Mouse (Mus musculus) thymus, postnatal 14 days (tissue): ENCODE measurements at regions not wholly inside any gene's neighbourhood (a gene's known extent, or its start where the extent isn't known, plus 50 kb on each side); places are given as distances from the start of the nearest gene placed in this dataset.

Experiments
- DNase-seq: peaks from one replicate; pipeline ENCODE4 v3.0.0; 2021

GRCm38 (mm10) chr9:115703791-115704190 lies 205.5 kb upstream of the Gadl1 start:
- DNase-seq = peak; percentile 85

- peak; percentile 46 for DNase-seq
Measured at GRCm38 (mm10) chr9:115704249-115704648, 205.0 kb upstream of the Gadl1 start.

DNA sequence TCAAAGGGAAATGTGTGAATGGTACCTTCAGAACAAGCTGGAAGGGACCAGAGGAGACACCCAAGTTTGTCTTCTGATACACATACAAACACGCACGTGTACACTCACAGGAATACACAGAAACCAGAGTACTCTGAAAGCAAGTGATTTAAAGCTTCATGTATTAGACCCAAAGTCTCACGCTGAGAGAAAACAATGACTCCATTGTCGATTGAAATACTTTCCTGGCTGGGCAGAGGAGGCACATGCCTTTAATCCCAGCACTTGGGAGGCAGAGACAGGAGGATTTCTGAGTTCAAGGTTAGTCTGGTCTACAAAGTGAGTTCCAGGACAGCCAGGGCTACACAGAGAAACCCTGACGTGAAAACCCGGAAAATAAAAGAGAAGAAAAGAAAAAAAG lies 203.5 kb upstream of the Gadl1 start:
- no peak for DNase-seq

DNA sequence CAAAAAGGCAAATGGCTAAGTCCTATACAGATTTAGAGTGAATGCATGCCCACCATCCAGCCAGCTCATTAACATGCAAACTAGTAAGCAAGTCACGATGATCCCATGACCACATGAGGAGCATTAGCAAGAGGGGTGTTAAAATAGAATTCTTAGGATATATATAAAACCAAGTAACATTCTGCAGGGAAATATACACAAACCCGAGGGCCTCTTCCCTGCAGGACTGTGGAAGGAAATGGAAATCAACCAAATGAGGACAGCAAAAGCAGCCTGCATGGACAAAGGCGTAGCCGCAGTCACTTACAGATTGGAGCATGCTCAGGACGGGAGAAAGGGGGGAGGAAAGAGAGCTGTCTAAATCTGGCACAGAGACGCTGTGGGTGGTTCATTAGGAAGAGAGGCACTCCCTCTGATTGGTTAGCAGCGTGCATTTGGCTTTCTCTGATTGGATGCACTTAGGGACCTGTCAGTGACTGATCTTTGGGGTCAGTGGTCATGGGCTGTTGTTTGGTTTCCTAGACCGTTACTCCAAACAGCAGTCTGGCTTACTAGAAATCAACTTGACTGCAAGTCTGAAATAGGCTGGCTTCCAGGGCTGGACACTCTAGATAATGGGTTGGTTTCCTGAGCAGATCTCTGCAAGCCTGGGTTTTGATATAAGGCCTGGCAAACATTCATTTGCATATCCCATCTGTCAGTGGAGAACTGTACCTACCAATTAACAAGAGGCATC lies 200.9 kb upstream of the Gadl1 start:
- DNase-seq = no peak

DNA sequence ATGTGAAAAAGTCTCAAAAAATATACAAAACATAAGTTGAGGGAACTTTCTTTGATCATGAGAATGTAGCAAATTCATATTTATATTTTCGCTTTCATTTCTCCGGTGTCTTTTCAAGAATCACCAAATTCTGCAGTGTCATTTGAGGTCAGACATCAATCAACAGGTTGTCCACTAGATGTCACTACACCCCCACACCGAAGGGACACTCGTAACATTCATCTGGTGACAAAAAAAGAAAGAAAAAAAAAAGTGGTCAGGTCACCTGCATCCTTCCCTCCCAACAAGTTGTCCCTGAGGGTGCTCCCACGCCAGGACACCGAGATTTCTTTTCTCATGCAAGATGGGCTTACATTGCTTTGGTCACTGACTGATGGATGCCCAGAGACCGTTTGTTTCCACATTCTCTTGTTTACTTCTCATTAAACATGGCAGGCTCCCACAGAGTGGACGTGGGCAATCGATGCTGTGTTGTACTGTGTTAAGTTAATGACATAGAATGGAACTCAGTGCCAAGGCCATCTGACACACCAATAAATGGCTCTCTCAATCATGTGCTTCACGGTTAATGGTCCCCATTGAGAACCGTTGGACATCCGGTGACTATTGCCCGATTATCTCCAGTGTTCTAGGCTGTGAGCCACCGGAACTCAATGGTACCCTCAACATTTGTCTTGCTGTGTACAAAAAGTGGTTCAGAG lies 199.1 kb upstream of the Gadl1 start:
- DNase-seq = peak; percentile 15

- DNase-seq = no peak
Measured at GRCm38 (mm10) chr9:115720306-115720705, 188.9 kb upstream of the Gadl1 start.

DNA sequence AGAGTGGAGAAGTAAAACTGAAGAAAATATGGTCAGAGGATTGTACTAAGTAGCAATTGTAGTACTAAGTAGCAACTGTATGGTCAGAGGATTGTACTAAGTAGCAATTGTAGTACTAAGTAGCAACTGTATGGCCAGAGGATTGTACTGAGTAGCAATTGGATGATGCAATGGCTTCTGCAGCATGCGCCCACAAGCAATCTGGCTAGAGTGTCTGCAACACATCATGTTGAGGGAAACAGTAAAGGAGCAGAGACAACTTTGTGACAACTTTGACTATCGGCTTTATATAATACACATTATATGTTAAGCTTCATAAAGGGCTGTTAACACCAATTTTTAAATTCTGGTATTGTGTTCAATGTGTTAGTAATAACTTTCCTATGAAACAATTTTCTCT lies 188.4 kb upstream of the Gadl1 start:
- no peak for DNase-seq

DNA sequence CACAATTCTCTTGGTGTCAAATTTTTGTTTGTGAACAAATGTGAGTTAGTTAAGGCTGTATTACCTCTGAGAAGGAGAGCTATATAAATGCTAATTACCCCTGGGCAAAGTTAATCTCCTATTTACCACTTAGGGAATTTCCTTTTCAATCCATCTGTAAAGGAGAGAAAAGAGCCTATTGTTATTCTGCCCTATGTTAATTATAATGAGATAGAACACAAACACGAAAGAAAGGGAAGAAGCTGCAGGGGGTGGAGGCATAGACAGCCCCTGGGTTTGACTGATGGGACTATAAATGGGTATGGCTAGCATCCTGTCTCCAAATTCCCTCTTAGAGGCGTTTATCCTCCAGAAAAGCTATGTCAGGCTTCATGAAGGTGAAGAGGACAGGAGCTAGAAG lies 185.2 kb upstream of the Gadl1 start:
- DNase-seq = no peak

GRCm38 (mm10) chr9:115727361-115727760 lies 181.9 kb upstream of the Gadl1 start:
- no peak for DNase-seq

- DNase-seq = peak; percentile 18
Measured at GRCm38 (mm10) chr9:115731557-115731956, 177.7 kb upstream of the Gadl1 start.

- no peak for DNase-seq
Measured at GRCm38 (mm10) chr9:115733104-115733503, 176.2 kb upstream of the Gadl1 start.

DNA sequence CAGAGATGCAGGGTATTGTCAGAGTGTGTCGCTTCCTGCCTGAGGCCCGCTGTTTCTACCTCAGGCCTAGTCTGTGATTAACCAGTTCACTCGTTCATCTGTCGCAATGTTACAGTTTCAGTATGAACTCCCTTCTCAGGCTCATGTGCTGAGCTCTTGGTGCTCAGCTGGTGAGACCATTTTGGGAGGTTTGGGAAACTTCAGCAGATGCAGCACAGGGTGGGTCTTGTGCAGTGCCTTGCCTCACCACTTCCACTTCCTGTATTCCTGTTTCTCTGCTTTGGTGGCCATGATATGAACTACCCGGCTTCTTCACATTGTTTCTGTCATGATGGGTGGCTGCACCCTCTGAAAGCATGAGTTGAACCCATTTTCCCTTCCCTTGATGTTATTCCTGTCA lies 169.3 kb upstream of the Gadl1 start:
- DNase-seq = no peak

DNA sequence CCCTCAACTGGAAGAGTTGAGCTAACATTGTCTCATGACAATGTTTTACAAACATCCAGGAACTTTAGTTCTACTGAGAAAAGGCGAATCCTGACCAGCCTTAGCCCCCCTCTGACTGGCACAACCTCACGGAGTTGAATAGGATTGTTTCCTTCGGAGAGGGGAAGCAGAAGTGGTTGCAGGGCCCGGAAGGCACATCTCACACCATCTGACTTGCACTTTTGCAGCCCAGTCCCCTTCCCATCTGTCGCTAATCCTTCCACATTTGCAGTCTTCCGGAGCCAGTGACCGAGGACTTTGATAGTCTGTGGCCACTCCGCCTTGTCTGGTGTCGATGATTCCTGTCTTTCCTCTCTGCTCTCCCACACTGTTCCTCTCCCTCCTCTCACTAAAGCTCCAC lies 162.8 kb upstream of the Gadl1 start:
- DNase-seq = no peak

- DNase-seq = no peak
Measured at GRCm38 (mm10) chr9:115760496-115760895, 148.8 kb upstream of the Gadl1 start.

GRCm38 (mm10) chr9:115764136-115764535 lies 145.1 kb upstream of the Gadl1 start:
- no peak for DNase-seq

DNA sequence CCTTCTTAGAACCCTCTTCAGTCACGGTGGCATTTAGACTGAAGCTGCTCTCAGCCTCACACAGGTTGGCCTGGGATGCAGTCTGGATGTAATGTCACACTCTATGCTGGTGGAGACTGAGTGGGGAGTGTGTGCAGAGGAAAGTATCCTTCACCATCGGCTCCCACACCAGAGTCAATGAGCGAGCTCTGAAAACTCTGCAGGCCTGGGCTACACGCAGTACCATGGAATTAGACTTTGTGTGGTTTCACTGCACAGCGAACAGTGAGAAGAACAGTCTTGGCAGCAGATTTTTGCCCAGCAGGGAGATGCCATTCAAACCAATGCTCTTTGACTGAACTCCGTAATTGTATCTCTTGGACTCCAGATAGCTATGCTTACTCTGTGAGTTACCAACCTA lies 142.8 kb upstream of the Gadl1 start:
- no peak for DNase-seq

DNA sequence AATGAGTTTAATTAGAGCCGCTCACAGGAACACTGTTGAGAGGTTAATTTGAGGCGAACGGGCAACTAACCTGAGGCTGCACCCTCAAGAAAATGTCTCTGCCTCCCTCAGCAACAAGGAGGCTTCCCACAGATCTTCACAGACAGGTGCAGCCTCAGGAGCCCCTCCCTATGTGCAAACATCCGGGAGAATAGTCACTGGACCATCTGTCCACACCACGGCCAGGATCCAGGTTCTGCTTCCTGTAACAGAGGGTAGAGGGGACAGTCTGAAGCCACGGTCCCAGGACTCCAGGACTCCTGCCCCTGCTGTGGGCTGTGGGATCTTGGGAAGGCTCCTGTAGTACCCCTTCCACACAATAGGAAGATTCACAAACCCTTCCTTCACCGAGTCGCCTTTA lies 134.1 kb upstream of the Gadl1 start:
- no peak for DNase-seq

DNA sequence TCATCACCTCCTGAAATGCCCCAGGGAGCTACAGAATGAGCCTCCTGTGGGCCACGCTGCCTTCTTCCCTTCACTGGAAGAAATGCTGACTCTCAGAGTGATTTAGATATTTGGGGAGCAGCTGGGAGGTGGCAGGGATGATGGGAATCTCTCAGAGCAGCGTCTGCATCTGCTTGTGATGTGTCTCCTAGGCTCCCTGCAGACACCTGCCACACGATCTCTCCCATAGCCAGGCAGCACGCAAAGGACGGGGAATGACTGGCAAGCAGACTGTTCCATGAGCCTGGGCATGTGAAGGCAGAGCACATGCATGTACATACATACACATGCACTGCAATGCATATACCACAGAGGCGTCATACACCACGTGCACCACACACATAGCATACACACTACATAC lies 133.4 kb upstream of the Gadl1 start:
- no peak for DNase-seq

DNA sequence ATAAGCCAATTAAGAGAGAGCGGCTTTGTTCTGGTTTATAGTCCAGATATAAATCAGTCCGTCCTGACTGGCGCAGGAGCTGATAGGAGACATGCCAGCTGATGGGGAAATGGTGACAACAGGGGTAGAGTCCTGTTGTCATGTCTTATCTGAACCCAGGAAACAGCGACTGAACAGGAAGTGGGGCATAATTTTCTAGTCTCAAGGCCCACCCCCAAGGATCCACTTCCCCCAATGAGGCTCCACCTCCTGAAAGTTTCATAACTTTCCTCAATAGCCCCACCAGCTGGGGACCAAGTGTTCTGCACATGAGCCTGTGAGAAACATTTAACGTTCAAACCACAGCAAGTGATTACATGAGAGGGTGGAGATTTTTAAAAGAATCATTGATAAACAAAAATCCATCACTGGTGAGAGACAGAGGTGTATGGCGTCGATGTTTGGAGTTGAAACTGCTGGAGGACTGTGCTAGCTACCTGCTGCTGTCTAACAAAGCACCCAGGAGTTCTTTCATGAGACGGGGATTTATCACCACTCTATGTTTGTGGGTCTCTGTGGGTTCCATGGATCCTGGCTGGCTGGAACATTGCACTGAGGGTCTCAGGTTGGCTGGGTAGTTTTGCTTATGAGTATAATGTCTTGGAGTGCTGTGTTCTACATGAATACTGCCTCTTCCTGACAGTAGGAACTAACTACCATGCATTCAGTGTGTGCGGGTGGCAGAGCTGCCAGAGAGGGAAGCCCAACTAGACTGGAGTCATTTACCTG lies 132.0 kb upstream of the Gadl1 start:
- peak; percentile 23 for DNase-seq

DNA sequence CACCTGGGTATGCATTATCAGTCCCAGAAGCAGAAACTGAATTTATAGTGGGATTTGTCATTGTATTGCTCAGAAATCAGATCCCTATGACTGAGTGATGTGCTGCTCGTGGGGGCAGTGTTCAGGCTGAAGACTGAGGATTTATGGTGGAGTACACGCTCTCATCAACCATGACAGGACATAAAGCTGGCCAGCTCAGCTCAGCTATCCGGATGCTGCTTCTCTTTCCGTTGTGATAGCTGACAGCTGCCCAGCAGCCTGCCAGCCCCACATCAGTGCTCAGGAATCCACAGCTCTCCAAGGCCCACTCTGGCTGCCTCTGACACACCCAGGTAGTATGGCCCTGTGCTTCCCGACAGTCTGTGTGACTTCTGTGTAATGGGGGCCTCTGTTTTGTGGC lies 130.4 kb upstream of the Gadl1 start:
- no peak for DNase-seq

GRCm38 (mm10) chr9:115799330-115799729 lies 109.9 kb upstream of the Gadl1 start:
- no peak for DNase-seq

DNA sequence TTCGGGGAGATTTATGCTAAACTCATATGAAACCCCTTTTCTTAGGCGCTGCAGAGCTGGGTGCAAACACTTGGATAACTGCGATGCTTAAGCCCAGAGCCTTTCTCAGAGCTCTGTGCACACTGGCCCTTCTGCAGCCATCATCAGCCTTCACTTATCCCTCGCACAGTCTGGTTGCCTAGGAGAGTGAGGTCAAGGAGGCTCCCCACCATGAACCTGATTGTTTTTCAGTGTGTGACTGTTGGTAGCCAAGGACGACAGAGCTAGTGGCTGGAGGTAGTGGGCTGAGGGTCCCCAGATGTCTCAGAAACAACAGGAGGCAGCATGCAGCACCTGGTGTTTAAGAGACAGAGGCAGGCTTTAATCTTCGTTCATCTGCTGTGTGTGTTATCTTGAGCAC lies 108.6 kb upstream of the Gadl1 start:
- DNase-seq = no peak

GRCm38 (mm10) chr9:115803071-115803470 lies 106.2 kb upstream of the Gadl1 start:
- DNase-seq = no peak

DNA sequence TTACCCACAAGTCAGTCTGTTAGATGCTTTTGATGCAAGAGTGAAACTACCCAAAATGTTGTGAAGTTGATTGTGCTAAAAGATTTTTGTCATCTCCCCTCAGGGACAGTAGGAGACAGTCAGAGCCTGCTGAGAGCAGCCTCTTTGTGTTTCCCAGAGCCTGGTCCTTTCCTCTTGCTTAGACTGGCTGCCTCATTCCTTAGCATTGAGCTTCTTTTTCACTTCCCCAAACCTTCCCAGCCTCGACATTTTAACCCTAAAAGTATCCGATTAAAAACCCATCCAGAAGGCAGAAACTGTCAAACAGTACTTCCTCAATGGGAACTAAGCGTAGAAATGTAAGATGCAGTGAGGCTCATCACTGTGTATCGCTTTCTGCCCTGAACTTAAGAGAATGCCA lies 104.0 kb upstream of the Gadl1 start:
- no peak for DNase-seq
